Mouse (Mus musculus): Measurements from ENCODE around the gene Cstf2.

- TF ChIP-seq POLR2A (IDR thresholded peaks at IDR 0.05; ENCODE audit: low read depth, low read length), result no peak
- no peak for TF ChIP-seq CTCF (IDR thresholded peaks at IDR 0.05; ENCODE audit: extremely low read depth, insufficient read depth, insufficient read length, insufficient replicate concordance)
Measured at GRCm38 (mm10) chrX:134116417-134116816, 57.4 kb downstream of the Cstf2 start.

Data from spleen, adult 2 months (tissue).